Mouse (Mus musculus): ENCODE measurements at regions not wholly inside any gene's neighbourhood (a gene's known extent, or its start where the extent isn't known, plus 50 kb on each side); places are given as distances from the start of the nearest gene placed in this dataset.

DNA sequence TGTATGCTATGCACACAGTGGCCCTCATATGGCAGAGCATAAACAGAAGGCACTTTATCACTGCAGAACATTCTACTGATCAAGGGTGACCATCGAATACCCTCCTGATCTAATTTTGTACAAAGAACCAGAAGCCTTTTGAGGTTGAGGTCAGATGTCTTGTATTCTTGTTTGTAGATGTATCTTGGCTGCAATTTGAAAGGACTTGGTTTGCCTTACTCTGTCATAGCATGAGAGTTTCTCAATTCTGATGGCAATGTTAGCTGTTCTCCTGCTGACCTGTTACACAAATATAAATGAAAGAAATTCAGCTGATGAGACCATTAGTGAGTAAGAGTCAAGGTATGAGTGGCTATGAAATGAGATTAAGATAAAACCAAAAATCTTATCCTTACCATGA is 199.1 kb upstream of the Aldoart1 start:
- DNase-seq (ENCODE audit: low spot score in 2 of 2), result no peak

DNA sequence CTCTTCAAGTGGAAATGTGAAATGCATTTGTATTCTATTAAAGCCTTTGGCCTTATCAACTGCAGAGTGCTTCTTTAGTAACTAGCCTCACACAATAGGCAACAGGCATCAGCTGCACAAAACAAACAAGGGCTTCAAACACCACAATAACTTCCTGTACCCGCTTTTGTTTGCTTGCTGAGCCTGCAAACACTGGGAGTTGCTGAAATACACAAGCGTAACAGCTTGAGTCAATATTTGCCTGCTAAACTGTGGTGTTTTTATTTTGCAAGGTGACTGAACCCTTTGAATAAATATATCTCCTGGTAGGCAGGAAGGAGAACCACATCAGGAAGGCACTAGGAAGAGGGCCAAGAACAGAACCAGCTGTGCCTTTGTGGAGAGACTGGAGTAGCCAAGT is 195.4 kb upstream of the Aldoart1 start:
- DNase-seq (ENCODE audit: low spot score in 2 of 2), result peak in 1 of 2 experiments; percentile 13

DNA sequence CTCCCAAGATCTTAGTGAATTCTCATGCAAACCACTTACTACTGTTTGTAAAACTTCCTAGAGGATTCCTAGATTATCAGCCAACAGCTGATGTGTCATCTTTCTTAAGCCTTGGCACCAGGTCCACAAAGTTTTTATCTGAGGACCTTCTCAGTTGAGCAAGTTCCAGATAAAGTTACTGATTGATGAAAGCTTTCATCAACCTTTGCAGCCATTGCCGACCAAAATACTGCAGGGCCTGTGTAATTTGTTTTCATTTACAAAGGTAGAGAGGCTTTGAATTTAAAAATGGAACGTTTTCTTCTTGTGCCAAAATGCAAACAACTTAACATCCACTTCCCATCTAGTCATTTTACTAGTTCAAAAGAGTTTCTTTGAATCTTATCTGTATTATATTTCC is 191.9 kb upstream of the Aldoart1 start:
- no peak for DNase-seq (ENCODE audit: low spot score in 2 of 2)

DNA sequence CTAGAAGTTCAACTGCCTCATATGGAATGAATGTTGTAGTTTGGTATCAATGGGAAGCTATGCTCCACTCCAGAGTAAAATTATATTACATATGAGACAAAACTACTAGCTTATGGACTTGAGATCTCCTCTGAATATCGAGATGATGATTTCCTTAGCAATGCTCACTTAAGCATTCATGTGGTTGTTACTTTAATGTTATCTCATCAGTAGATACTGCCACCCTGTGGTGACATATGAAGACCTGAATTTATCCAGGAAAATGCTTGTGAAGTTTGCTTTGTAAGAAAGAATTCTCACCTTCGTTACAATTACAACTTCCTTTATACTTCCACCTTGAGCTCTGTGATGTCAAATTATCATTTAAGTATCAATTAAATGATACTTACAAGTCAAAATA is 190.2 kb upstream of the Aldoart1 start:
- DNase-seq (ENCODE audit: low spot score in 2 of 2), result peak in 1 of 2 experiments; percentile 27

DNA sequence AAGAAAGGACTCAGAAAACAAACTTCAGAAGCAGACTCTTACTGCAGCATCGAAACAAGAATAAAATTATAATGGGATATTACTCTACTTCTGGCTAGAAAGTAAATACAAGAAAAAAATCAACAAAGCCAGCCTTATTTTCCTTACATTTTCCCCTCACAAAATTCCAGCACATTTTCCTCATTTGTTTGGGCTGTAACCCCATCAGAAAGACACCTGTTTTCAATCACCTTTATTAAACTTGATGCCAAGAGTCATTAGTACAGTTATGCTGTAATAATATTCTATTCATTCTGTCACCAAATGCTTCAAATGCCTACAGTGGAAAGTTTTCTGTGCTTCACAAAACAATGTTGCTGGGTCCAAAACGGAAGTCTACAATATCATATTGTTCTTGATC is 189.1 kb upstream of the Aldoart1 start:
- no peak for DNase-seq (ENCODE audit: low spot score in 2 of 2)

DNA sequence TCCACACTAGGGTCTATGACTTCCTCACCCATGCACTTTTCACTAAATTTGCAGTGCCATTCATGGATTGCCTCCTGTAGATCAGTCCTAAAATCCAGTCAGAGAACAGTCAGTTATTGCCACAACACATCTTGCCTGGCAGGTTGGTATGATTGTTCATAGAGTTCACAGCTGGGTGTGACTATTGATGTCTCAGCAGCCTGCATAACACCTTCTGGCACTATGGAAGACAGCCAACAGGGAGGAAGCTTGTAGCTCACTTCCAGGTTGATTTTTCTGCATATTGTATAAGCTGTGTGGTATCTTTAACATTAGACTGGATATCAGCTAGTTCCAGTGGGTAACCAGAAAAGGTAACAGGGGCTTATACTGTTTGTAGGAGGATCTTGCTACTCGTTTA is 145.3 kb upstream of the Aldoart1 start:
- no peak for DNase-seq (ENCODE audit: low spot score in 2 of 2)

DNA sequence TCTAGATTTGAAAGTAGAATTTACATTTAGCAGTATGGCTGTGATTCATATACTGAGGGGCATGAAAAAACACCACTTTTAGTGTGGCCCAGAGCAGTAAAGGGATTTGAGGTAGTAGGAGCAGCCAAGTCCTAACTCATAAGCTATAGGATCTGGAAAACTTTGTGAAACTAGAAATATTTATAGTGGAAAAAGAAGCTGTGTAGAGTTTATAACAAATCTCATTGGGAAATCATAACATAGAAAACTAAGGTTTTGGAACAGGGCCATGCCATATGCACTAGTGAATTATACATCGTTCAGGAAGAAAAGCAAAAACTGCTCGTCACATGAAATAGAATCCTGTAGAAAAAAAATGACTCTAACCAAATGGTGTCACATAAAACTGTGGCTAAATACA is 143.7 kb upstream of the Aldoart1 start:
- DNase-seq (ENCODE audit: low spot score in 2 of 2), result peak; percentile 20 to 24

DNA sequence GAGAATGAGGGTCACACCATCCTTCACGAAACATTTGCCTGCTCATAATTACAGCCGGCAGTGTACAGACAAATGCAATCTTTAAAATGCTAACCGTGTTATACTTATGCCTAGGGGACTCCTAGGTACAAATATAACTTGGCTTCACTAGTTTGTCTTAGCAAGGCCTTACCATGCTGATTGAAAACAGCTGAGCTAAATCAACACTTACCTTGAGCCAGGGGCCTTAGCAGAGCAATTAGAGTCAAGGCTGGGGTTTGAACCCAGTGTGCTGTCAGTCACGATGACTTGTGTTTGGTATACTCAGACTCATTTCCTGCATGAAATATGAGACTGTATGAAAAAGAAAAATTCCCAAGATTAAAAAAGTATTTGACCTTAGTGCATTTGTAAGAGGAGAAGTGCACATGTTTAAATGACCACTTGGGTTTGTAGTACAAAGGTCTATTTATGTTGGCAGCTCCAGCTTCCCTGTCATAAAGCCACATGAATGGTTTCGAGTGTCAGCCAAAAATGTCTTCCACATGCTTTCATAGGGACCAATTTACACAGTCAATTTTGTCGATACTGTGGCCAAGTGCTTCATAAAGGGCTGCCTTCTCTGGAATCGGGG is 94.0 kb upstream of the Aldoart1 start:
- no peak for DNase-seq (ENCODE audit: low spot score in 2 of 2)

DNA sequence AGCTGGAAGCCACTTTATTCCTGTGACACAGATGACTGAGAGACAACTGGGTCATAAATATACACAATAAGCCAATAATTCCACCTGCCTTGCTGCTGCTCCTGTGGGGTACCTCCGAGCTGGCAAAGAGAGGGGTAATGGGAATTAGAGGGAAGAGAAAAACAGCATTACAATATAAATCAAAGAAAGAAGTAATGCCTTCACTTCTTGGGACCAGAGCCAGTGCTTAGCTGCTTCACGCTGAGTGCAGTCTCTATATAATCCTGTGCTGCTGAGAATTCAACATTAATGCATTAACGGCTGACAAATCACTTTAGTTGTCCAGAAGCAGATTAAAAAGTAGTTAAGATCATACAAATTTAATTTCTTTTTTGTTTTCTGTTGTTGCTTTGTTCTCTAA is 71.0 kb upstream of the Aldoart1 start:
- no peak for DNase-seq (ENCODE audit: low spot score in 2 of 2)

DNA sequence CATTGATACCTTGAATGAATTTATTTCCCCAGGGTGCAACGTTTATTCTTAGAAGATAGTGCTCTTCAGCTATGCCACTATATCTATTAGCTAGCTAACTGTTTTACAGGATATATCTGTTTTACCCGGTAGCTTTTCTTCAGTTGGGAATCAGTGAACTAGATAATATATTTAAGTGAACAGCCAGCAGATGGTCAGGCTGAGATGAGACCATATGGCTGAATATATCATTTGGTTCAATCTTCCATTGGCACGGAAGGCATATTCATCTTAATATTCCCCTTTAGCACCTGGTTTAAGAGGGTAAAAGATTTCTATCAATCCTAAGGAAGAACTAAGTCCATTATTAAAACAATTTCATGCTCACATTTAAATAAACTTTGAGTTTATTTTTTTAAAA is 62.6 kb upstream of the Aldoart1 start:
- no peak for DNase-seq (ENCODE audit: low spot score in 2 of 2)

All from right cerebral cortex, postnatal 10 days (tissue).